Mouse (Mus musculus) brain, embryonic 14.5 days (tissue): ENCODE data around the gene Hk1.

Source experiments
- CTCF ChIP-seq: fragments of 200-500 bp; IDR thresholded peaks from 2 replicates; pipeline ENCODE4 v1.5.1; 2012; ENCODE audit warnings: inconsistent platforms, mild to moderate bottlenecking, moderate library complexity, borderline replicate concordance; ENCODE audit not compliant: insufficient read depth, insufficient read length; ENCODE audit errors: extremely low read depth
- POLR2A ChIP-seq: fragments of 200-500 bp; IDR thresholded peaks from 2 replicates; pipeline ENCODE4 v1.6.1; 2012; ENCODE audit warnings: mild to moderate bottlenecking, inconsistent platforms, borderline replicate concordance; ENCODE audit not compliant: poor library complexity, insufficient read depth, insufficient read length, severe bottlenecking; ENCODE audit errors: extremely low read depth

GRCm38 (mm10) chr10:62287460-62288124 lies 92.1 kb downstream of the Hk1 start:
- TF ChIP-seq POLR2A (no peak), CTCF (no peak)
